Mouse (Mus musculus) bone marrow macrophage, adult 2 months (primary cell): ENCODE measurements around the gene Vmn1r218.

Source experiments
- CTCF ChIP-seq: IDR thresholded peaks from 2 replicates; pipeline ENCODE4 v1.5.1; 2012; ENCODE audit warnings: low read depth, mild to moderate bottlenecking, low read length, moderate library complexity
- POLR2A ChIP-seq: IDR thresholded peaks from 2 replicates; pipeline ENCODE4 v1.6.1; 2012; ENCODE audit warnings: mild to moderate bottlenecking, low read depth, low read length, borderline replicate concordance

- TF ChIP-seq CTCF (no peak), POLR2A (no peak)
These were observed 38.6 kb upstream of the Vmn1r218 start for GRCm38 (mm10) chr13:23094386-23094785.
